In the genomic region with DNA sequence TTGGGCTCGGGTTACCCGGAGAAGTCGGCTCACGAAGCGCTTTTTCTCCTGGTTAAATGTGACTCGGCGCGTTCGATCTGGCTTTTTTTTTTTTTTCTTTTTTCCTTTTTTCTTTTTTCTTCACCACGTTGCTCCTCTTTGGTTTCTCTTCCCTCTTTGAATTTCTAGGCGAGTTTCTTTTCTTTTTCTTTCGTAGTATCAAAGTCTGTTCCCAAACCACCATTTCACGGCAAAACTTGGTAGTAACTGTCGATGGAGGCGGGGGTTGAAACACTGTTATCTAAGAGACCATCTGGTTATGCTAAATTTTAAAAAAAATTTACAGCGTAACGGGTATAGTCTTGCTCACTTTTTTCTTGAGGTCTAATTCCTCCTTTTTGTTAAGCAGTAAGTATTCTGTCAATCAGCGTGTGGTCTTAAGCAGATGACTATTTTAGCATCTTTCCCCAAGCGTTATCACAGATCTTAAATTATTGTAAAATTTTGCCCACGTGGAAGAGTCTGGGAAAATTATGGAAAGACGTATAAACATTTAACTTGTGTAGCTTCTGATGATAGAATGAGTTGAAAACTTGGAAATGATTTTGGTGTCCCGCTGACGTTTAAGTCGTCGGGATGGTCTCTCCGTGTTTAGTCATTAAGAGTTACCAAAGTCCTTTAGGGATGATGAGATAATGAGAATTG, we compare ENCODE assay signal across 8 mouse cellular contexts. TPM values are rescaled to one million over a fixed set of nuclear protein-coding genes. Genes with fewer than 3 reads are reported as not detected.
A peak's percentile ranks its signal among the peaks of the same experiment; 100 is the strongest.
DNase-seq lines count a peak whose midpoint lies in the region; ATAC-seq and TF ChIP-seq lines count a peak whose summit lies in the region.

No protein-coding gene starts in this region.

- intact Hi-C loops in heart, postnatal 14 days (cut with DNase I) = no loop called here

- peak overlapping the region; percentile 95 to 96 for H3K4me3 ChIP-seq in heart, embryonic 14.5 days (ENCODE audit: control insufficient read depth in 1 of 2, insufficient read depth in 1 of 2, low read depth in 1 of 2, low read length in 2 of 2)
- peak overlapping the region; percentile 80 to 100 for H3K4me3 ChIP-seq in ES-E14 (ENCODE audit: insufficient read depth in 1 of 2, low read depth in 1 of 2, low read length in 2 of 2, poor library complexity in 1 of 2, severe bottlenecking in 1 of 2)
- peak overlapping the region; percentile 97 for H3K4me3 ChIP-seq in forebrain, embryonic 12.5 days (replicated peaks)
- peak overlapping the region; percentile 81 for H3K4me3 ChIP-seq in liver, embryonic 13.5 days (replicated peaks)

- H3K27ac ChIP-seq in heart, embryonic 14.5 days (replicated peaks in 1 of 2; ENCODE audit: control insufficient read depth in 1 of 2, insufficient read depth in 1 of 2, low read depth in 2 of 2, low read length in 2 of 2) = peak overlapping the region; percentile 90 to 96
- H3K27ac ChIP-seq in ES-E14 (ENCODE audit: insufficient read depth, low read depth, low read length, poor library complexity, severe bottlenecking) = peak overlapping the region; percentile 76
- peak overlapping the region; percentile 94 for H3K27ac ChIP-seq in forebrain, embryonic 12.5 days
- peak overlapping the region; percentile 98 for H3K27ac ChIP-seq in liver, embryonic 13.5 days

- H3K9ac ChIP-seq in heart, embryonic 14.5 days (ENCODE audit: low read length) = peak overlapping the region; percentile 93
- H3K9ac ChIP-seq in ES-E14 (ENCODE audit: insufficient read depth, low read depth, low read length, poor library complexity, severe bottlenecking) = peak overlapping the region; percentile 99
- peak overlapping the region; percentile 89 for H3K9ac ChIP-seq in forebrain, embryonic 12.5 days
- peak overlapping the region; percentile 96 for H3K9ac ChIP-seq in liver, embryonic 13.5 days

- H3K4me1 ChIP-seq in heart, embryonic 14.5 days (ENCODE audit: control insufficient read depth in 2 of 2, insufficient read depth in 2 of 2, low read length in 2 of 2) = peaks cover 0 to 15% of the 10 kb centered on the region in 2 experiments; a peak in 2 of 4 replicates
- H3K4me1 ChIP-seq in ES-E14 (ENCODE audit: control insufficient read depth in 2 of 2, insufficient read depth in 2 of 2, low read length in 2 of 2, poor library complexity in 1 of 2) = peaks cover 0 to 7% of the 10 kb centered on the region in 2 experiments; a peak in 1 of 4 replicates
- peaks cover 21% of the 10 kb centered on the region for H3K4me1 ChIP-seq in forebrain, embryonic 12.5 days
- H3K4me1 ChIP-seq in liver, embryonic 13.5 days (replicated peaks) = peaks cover 52% of the 10 kb centered on the region

- H3K4me2 ChIP-seq in heart, embryonic 14.5 days (ENCODE audit: low read length) = peak overlapping the region; percentile 79
- peak overlapping the region; percentile 79 for H3K4me2 ChIP-seq in forebrain, embryonic 12.5 days
- peak overlapping the region; percentile 92 for H3K4me2 ChIP-seq in liver, embryonic 13.5 days

- no peak for DNase-seq in heart, postnatal 14 days
- no peak for DNase-seq in ES-E14 (ENCODE audit: low read depth, low spot score)
- DNase-seq in liver, embryonic 13.5 days = no peak
- no peak for DNase-seq in cerebellum, adult 9-11 months
- DNase-seq in gastrocnemius, postnatal 25 days = no peak
- DNase-seq in urinary bladder, postnatal 25 days (ENCODE audit: low spot score) = no peak

- H3K36me3 ChIP-seq in heart, embryonic 14.5 days (ENCODE audit: control insufficient read depth, insufficient read depth, low read length) = no peaks in the 10 kb centered on the region
- H3K36me3 ChIP-seq in ES-E14 (ENCODE audit: control insufficient read depth, insufficient read depth, low read length, poor library complexity, severe bottlenecking) = no peaks in the 10 kb centered on the region
- no peaks in the 10 kb centered on the region for H3K36me3 ChIP-seq in forebrain, embryonic 12.5 days (replicated peaks)
- H3K36me3 ChIP-seq in liver, embryonic 13.5 days = peaks cover 2% of the 10 kb centered on the region; the same call in 1 of the 2 replicates

- no peaks in the 10 kb centered on the region for H3K27me3 ChIP-seq in heart, embryonic 14.5 days (ENCODE audit: control insufficient read depth, insufficient read depth, low read length)
- H3K27me3 ChIP-seq in forebrain, embryonic 12.5 days = no peaks in the 10 kb centered on the region
- H3K27me3 ChIP-seq in liver, embryonic 13.5 days = no peaks in the 10 kb centered on the region

- no peak for ATAC-seq in heart, embryonic 14.5 days (ENCODE audit: insufficient number of reproducible peaks, insufficient read depth, low FRiP score, low read depth)
- ATAC-seq in forebrain, embryonic 12.5 days (ENCODE audit: low FRiP score) = no peak
- ATAC-seq in liver, embryonic 13.5 days (ENCODE audit: low read depth) = no peak

- no peaks in the 10 kb centered on the region for H3K9me3 ChIP-seq in heart, embryonic 14.5 days (ENCODE audit: control insufficient read depth, low read length)
- no peaks in the 10 kb centered on the region for H3K9me3 ChIP-seq in ES-E14 (ENCODE audit: control insufficient read depth, insufficient read depth, low read depth, low read length)
- H3K9me3 ChIP-seq in forebrain, embryonic 12.5 days = no peaks in the 10 kb centered on the region
- H3K9me3 ChIP-seq in liver, embryonic 13.5 days (replicated peaks) = no peaks in the 10 kb centered on the region

- in situ Hi-C loops in ES-E14 (cut with MboI; ENCODE audit: low sequenced_read_pairs in 2 of 2, unreplicated experiment in 2 of 2) = no loop called here

- under 1% methylated on average over 26 of the region's 26 CpGs for WGBS in heart, embryonic 14.5 days
- 2% methylated on average over 26 of the region's 26 CpGs for WGBS in forebrain, embryonic 12.5 days
- under 1% methylated on average over 26 of the region's 26 CpGs for WGBS in liver, embryonic 13.5 days (ENCODE audit: insufficient replicate concordance)

TF ChIP-seq in ES-E14, 5 proteins besides CTCF, POLR2A, EP300 and RAD21:
- TF ChIP-seq ZC3H11A (IDR thresholded peaks at IDR 0.05; ENCODE audit: borderline replicate concordance, low read depth, low read length) (no peak), CHD2 (IDR thresholded peaks at IDR 0.05; ENCODE audit: low read depth, low read length) (no peak), ZNF384 (IDR thresholded peaks at IDR 0.05; ENCODE audit: low read depth, low read length) (peak; percentile 66; the same call in 1 of the 2 replicates), MAFK (IDR thresholded peaks at IDR 0.05; ENCODE audit: insufficient read depth, low read depth, low read length) (no peak)

RNA-seq across cellular contexts. Expression of a gene that starts 0.8 kb away (rescaled TPM):
- 11.0 and 11.3 TPM in 2 replicates for polyA plus RNA-seq in heart, embryonic 14.5 days (2014; fragmentation: Nextera tagmentation; extraction: Ambion mirVana)
- 10 to 100 TPM; 12.9 to 13.4 TPM for total RNA-seq in heart, postnatal 14 days (2021)
- 37.2 and 41.0 TPM in 2 replicates for total RNA-seq in ES-E14 (2012; rRNA removed)
- 20.3 and 20.9 TPM in 2 replicates for polyA plus RNA-seq in forebrain, embryonic 12.5 days (2016; fragmentation: Nextera tagmentation; extraction: Ambion mirVana)
- polyA plus RNA-seq in liver, embryonic 13.5 days (2015; fragmentation: Nextera tagmentation; extraction: Ambion mirVana) = 10.4 and 13.6 TPM in 2 replicates
- 1 to 10 TPM; 6.1 to 8.8 TPM for total RNA-seq in gastrocnemius, postnatal 25 days (2021)

RNA-seq across cellular contexts. Expression of a gene that starts 7.3 kb away (rescaled TPM):
- polyA plus RNA-seq in heart, embryonic 14.5 days (2014; fragmentation: Nextera tagmentation; extraction: Ambion mirVana) = 3.0 and 3.8 TPM in 2 replicates
- total RNA-seq in heart, postnatal 14 days (2021) = 1 to 10 TPM; 1.9 TPM
- 0.80 and 0.85 TPM in 2 replicates for total RNA-seq in ES-E14 (2012; rRNA removed)
- polyA plus RNA-seq in forebrain, embryonic 12.5 days (2016; fragmentation: Nextera tagmentation; extraction: Ambion mirVana) = 34.2 and 40.5 TPM in 2 replicates
- polyA plus RNA-seq in liver, embryonic 13.5 days (2015; fragmentation: Nextera tagmentation; extraction: Ambion mirVana) = 1.8 TPM in 2 replicates
- total RNA-seq in gastrocnemius, postnatal 25 days (2021) = 1 to 10 TPM in 1 of 2 experiments, under 1 TPM in 1; 0.94 to 1.4 TPM
